Mouse (Mus musculus): ENCODE measurements around the gene Mdh1b. TPM values are rescaled to one million over a fixed set of nuclear protein-coding genes. Genes with fewer than 3 reads are reported as not detected.

The Mdh1b gene
- polyA plus RNA-seq, 1 experiment from 2014 or later: not detected

DNA sequence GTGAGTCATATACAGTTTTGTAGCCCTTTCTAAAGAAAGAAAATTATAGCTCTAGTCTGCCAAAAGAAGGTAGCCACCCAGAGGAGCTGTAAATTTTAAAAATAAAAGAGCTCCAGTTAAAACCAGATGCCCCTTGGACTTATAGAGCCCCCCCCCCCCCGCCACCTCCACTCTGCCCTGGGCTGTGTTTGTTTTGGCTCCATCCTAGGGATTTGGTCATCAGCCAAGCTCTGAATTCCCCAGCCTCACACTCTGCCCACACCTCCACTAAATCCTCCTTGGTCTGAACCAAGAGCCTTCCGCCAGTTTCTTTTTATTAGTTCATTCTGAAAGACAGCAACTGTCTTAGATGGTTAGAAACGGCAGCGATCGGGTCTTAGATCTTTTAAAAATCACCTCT, 24.4 kb downstream of the Mdh1b start:
- H3K27ac ChIP-seq: no peak overlapping the region
- H3K36me3 ChIP-seq: no peaks in the 10 kb centered on the region
- H3K4me3 ChIP-seq: no peak overlapping the region
- H3K9me3 ChIP-seq: 0 out of 2 replicates have a peak, but pooled peaks cover 3% of the 10 kb centered on the region
- no peaks in the 10 kb centered on the region for H3K4me1 ChIP-seq
- no peak for DNase-seq (ENCODE audit: low spot score)
- 77% methylated on average over 5 of the region's 5 CpGs for whole genome bisulfite sequencing
- H3K27me3 ChIP-seq (ENCODE audit: insufficient read depth, poor library complexity, severe bottlenecking): no peaks in the 10 kb centered on the region

DNA sequence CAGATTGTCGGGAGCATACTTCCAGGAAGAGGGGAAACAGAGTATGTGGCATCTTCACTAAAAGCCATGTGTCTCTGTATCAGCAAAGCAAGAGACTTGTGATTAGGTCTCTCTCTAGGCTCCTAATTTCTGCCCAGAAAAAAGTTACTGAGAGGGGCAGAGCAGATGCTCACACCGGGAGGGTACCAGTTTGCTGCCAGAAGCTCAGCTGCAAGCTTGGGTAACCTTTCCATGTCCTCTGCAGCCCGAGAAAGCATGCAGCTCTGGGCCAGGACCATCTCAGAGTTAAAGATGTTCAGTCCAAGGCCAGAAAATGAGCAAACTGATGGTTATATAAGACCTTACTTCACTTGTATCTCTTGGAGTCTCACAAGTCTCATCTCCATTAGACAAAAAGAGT, 33.3 kb downstream of the Mdh1b start:
- 68% methylated on average over 3 of the region's 3 CpGs for WGBS
- H3K4me1 ChIP-seq: no peaks in the 10 kb centered on the region
- 0 out of 2 replicates have a peak, but pooled peaks cover 8% of the 10 kb centered on the region for H3K27me3 ChIP-seq (ENCODE audit: insufficient read depth, poor library complexity, severe bottlenecking)
- no peak overlapping the region for H3K4me3 ChIP-seq
- H3K36me3 ChIP-seq: no peaks in the 10 kb centered on the region
- no peaks in the 10 kb centered on the region for H3K9me3 ChIP-seq
- no peak for DNase-seq (ENCODE audit: low spot score)
- H3K27ac ChIP-seq: no peak overlapping the region

DNA sequence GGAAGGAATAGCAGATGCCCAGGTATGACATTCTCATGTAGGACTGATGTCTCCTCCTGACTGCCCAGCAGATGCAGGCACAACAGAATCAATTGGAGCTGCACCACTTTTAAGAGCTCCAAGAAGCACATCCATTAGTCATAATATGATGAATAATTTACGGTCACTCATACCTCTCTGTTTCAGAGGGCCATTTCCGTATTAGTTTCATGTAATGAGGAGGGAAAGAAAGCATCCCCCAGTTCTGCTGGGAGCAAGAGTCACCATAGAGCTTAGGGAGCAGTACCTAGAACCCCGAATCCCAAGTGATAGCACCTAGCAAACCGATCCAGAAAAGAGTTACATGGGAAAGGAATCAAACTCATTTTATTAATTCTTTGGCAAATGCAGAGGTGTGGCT, 43.3 kb downstream of the Mdh1b start, which contains the start of gene Dytn:
Dytn (minus strand) TSS at position 101 of the 400 bp plus-strand sequence.
- Histone ChIP-seq H3K27ac (no peak within 1 kb of the TSS), H3K4me3 (no peak within 1 kb of the TSS), H3K27me3 (ENCODE audit: insufficient read depth, poor library complexity, severe bottlenecking) (no peaks in the 10 kb centered on the region), H3K4me1 (no peaks in the 10 kb centered on the region), H3K9me3 (no peaks in the 10 kb centered on the region), H3K36me3 (no peaks in the 10 kb centered on the region)
- no peak for DNase-seq (ENCODE audit: low spot score)
- WGBS: 79% methylated on average over 4 of the region's 4 CpGs

DNA sequence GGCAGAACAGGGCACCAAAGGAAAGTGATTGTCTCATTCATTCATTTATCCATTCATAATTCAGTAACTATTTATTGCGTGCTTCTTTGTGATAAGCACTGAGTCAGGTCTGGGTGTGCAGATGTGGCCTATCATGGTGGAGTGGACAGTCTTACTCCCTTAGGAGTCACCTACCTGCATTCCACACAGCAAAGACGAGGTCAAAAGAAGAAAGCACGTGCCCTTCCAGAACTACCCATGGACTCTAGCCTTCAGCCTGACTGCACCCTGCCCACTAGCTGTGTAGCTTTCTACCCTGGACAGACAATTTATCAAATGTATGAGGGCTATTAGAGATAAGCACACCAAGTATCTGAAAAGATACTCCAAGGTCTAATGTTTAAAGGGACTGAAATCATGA, 54.1 kb downstream of the Mdh1b start:
- H3K9me3 ChIP-seq: no peaks in the 10 kb centered on the region
- H3K27ac ChIP-seq: no peak overlapping the region
- H3K36me3 ChIP-seq: no peaks in the 10 kb centered on the region
- H3K4me1 ChIP-seq: no peaks in the 10 kb centered on the region
- no peaks in the 10 kb centered on the region for H3K27me3 ChIP-seq (ENCODE audit: insufficient read depth, poor library complexity, severe bottlenecking)
- no peak for DNase-seq (ENCODE audit: low spot score)
- 74% methylated on average over 3 of the region's 3 CpGs for WGBS
- H3K4me3 ChIP-seq: no peak overlapping the region

DNA sequence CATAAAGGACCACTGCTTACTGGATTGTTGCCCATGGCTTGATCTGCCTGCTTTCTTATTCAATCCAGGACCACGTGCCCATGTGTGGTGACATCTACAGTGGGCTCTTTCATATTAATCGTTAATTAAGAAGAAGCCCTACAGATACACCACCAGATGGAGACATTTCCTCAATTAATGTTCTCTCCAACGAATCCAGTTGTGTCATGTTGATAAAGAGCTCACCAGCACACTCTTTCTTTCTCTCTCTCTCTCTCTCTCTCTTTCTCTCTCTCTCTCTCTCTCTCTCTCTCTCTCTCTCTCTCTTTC, 61.3 kb downstream of the Mdh1b start:
- H3K4me1 ChIP-seq: no peaks in the 10 kb centered on the region
- H3K4me3 ChIP-seq: no peak overlapping the region
- H3K36me3 ChIP-seq: no peaks in the 10 kb centered on the region
- WGBS: 10% methylated on average over 3 of the region's 3 CpGs
- peaks cover 12% of the 10 kb centered on the region; the same call in 1 of the 2 replicates for H3K27me3 ChIP-seq (ENCODE audit: insufficient read depth, poor library complexity, severe bottlenecking)
- no peaks in the 10 kb centered on the region for H3K9me3 ChIP-seq
- DNase-seq (ENCODE audit: low spot score): no peak
- no peak overlapping the region for H3K27ac ChIP-seq

DNA sequence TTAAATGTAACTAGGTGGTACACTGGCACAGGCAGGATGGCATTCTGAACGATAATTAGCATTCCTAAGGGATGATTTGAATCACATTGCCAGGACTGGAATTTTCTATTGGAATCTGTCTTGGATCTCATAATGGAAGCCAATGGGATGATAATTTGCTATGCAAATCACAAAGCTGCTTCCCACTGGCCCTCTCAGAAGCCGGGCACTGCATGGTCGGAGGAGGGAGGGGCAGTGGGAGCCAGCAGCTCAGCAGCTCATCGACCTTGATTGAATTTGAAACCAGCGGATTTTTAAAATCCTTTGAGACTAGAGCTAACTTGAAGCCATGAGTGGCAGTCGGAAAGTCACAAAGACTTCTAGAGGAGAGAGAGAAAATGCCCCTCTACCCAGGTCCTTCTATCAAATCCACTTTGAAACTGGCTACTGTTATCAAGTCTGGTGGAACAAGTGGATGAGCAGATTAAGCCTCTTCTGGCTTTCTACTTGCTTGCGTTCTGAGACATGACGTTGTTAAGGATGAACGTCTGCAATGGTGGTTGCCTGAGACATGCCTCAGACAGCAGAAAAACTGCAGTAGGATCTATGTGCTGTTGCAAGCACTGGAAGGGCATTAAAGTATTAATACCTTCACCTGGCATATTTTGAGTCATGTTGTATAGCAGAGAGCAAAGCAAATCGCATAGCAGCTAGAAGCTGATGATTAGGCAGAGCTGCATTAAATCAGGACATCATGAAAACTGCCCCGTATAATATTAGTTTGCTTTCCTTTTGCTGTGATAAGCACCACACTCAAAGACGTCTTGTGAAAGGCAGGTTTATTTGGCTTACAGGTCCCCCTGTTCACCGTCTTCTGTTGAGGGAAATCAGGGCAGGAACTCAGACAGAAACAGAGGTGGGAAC, 61.9 kb downstream of the Mdh1b start:
- H3K27ac ChIP-seq: no peak overlapping the region
- no peaks in the 10 kb centered on the region for H3K4me1 ChIP-seq
- H3K36me3 ChIP-seq: no peaks in the 10 kb centered on the region
- WGBS: 22% methylated on average over 13 of the region's 13 CpGs
- no peaks in the 10 kb centered on the region for H3K9me3 ChIP-seq
- H3K4me3 ChIP-seq: no peak overlapping the region
- peaks cover 12% of the 10 kb centered on the region; the same call in 1 of the 2 replicates for H3K27me3 ChIP-seq (ENCODE audit: insufficient read depth, poor library complexity, severe bottlenecking)
- DNase-seq (ENCODE audit: low spot score): no peak

DNA sequence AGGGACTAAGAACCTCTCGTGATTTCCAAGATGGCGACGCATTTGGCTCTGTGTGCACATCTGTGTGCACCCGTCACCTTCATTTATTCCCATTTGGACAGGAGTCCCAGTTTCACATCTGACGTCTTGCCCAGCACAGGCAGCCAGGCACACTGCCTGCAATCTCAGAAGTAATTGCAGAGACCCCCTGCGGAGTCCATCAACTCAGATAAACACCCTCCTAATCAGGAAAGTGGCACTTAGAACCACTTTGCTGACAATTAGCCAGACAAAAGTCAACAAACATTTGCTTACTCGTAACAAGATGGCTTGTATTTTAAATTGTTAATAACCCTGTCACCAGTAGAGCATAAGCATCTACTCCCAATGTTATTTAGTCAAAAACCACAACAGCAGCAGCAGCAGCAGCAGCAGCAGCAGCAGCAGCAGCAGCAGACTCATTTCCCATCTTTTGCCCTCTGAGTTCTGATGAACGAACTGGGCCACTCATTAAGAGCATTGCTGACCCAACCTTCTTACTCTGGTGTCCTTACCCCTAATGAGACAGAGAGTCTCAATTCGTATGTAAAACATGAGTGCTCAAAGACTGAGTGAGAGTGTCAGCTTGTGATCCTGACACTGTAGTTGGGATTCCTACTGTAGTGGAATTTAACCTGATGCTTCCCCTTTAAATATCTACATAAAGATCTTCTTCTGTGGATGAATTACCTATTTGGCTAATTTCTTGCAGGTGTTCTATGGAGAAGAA, 62.7 kb downstream of the Mdh1b start:
- no peak overlapping the region for H3K4me3 ChIP-seq
- H3K36me3 ChIP-seq: no peaks in the 10 kb centered on the region
- H3K27ac ChIP-seq: no peak overlapping the region
- H3K9me3 ChIP-seq: no peaks in the 10 kb centered on the region
- H3K4me1 ChIP-seq: no peaks in the 10 kb centered on the region
- 30% methylated on average over 9 of the region's 9 CpGs for WGBS
- peaks cover 12% of the 10 kb centered on the region; the same call in 1 of the 2 replicates for H3K27me3 ChIP-seq (ENCODE audit: insufficient read depth, poor library complexity, severe bottlenecking)
- DNase-seq (ENCODE audit: low spot score): no peak

DNA sequence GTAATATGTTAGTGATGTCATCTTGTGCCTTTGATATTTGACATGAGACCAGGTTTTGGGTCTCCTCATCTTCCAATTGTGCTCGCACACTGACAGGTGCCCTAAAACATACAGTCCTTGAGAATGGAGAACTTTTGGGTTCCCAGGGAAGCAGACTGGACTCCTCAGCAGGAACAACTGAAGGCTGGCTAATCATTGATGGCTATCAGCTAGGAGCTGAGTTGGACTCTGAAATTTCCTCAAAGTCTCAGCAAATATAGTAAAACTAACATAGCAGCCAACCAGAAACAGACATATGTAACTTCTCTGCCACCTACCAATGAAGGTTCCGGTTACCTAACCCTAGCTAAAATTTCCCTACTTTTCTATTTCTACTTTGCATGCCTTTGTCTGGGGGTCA, 64.0 kb downstream of the Mdh1b start:
- Histone ChIP-seq H3K9me3 (no peaks in the 10 kb centered on the region), H3K27me3 (ENCODE audit: insufficient read depth, poor library complexity, severe bottlenecking) (peaks cover 15% of the 10 kb centered on the region; the same call in 1 of the 2 replicates), H3K4me1 (no peaks in the 10 kb centered on the region), H3K27ac (no peak overlapping the region), H3K36me3 (no peaks in the 10 kb centered on the region), H3K4me3 (no peak overlapping the region)
- no peak for DNase-seq (ENCODE audit: low spot score)
- WGBS: 92% methylated on average over 2 of the region's 2 CpGs

DNA sequence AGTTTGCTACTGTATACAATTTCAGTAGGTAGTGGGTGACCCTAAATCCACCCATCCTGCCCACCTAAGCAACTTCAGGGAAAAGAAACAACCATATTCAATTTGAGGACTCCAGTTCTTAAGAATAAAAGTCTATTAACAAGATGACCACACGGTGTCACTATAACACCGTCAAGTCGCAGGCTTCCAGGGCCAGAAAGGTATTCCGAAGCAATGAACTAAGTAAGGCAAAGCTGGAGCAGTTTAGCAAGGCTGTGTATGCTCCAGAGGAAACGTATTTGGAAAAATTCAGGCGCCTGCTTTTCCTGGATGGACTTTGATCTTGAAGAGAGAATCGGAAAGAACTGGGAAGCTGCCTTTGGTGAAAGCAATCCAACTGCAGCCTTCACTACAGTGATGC, 70.5 kb downstream of the Mdh1b start:
- Histone ChIP-seq H3K27ac (no peak overlapping the region), H3K4me3 (no peak overlapping the region), H3K36me3 (no peaks in the 10 kb centered on the region), H3K4me1 (no peaks in the 10 kb centered on the region), H3K27me3 (ENCODE audit: insufficient read depth, poor library complexity, severe bottlenecking) (peaks cover 11% of the 10 kb centered on the region), H3K9me3 (no peaks in the 10 kb centered on the region)
- no peak for DNase-seq (ENCODE audit: low spot score)
- 3% methylated on average over 7 of the region's 7 CpGs for WGBS

DNA sequence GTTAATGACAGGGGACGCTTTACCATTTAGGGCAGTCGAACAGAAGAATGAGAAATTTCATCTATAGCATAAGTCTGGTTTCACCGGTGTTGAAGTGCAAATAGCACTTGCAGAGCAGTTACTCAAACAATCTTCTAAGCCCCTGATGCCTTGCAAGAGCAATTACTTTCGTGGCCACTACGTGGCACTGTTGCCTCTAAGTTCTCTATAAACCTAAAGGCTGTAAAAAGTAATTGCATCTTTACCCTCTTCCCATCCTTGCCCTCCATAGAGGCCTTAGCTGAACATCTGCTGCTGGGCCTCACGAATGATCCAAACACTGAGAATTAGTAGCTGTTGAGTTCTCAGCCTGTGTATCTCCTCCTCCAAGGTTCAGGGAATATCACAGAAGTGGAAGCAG, 72.1 kb downstream of the Mdh1b start:
- Histone ChIP-seq H3K9me3 (no peaks in the 10 kb centered on the region), H3K4me3 (no peak overlapping the region), H3K4me1 (no peaks in the 10 kb centered on the region), H3K27ac (no peak overlapping the region), H3K36me3 (no peaks in the 10 kb centered on the region), H3K27me3 (ENCODE audit: insufficient read depth, poor library complexity, severe bottlenecking) (peaks cover 11% of the 10 kb centered on the region)
- no peak for DNase-seq (ENCODE audit: low spot score)
- WGBS: 14% methylated on average over 6 of the region's 6 CpGs

Other genes with a start within 250 kb of the Mdh1b start
- gene Gm39653, start 114.3 kb downstream of the Mdh1b start, polyA plus RNA-seq (2016; fragmentation: Nextera tagmentation; extraction: Ambion mirVana): not detected in 2 replicates
- not detected in 2 replicates for gene Dytn, start 43.4 kb downstream of the Mdh1b start, polyA plus RNA-seq (2016; fragmentation: Nextera tagmentation; extraction: Ambion mirVana)
- gene Fastkd2, start 296 bp upstream of the Mdh1b start, polyA plus RNA-seq (2016; fragmentation: Nextera tagmentation; extraction: Ambion mirVana): 56.2 and 66.3 TPM in 2 replicates
- gene 4933402D24Rik, start 38.9 kb upstream of the Mdh1b start, polyA plus RNA-seq (2016; fragmentation: Nextera tagmentation; extraction: Ambion mirVana): 0.21 and 0.24 TPM in 2 replicates

Measured in heart, embryonic 10.5 days (tissue).